Mouse (Mus musculus): ENCODE results near the gene Ndufb8. TPM values are rescaled to one million over a fixed set of nuclear protein-coding genes. Genes with fewer than 3 reads are reported as not detected.

Ndufb8 gene
- polyA plus RNA-seq, 1 experiment from 2014 or later: 452 TPM

DNA sequence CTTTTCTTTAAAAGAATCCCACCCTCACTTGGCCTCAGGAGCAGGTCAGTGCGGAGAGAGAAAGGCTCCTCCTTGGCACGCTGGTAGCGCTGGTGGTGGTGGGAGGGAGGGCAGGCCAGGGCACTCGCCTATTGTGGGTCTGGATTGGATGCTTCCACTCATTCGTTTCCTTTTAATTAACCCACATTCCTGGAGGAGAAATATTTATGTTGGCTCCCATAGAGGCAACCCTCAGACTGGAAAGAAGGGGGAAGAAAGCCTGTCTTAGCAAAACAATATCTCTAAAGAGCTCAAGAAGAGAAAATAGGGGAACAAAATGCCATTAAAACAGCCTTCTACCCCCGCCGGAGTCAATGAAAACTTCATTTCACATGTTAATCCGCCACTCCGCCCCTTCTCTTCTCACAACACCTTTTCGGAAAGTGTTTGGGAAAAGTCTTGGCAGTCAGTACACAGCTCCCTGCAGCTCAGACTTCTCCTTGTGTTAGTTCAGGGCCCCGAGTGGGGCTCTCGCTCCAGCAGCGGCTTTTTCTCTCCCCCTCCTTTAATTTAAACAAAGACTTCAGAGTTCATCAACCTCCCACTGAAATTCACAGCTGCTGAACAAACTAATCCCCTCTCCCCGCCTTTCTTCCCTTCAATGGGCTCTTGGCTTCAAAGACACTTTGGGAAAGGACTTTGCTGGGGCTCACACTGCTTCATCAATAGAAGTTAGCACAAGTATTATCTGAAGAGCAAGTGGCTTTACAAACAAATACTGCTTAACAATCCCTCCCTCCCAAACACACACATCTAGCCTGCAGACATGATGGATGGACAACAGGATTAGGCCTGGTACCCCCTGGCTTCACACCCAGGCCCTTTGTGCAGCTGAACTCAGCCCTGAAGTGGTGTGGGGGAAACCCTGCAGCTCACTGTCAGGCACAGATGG is 40.5 kb downstream of the Ndufb8 start:
- Histone ChIP-seq H3K4me3 (replicated peaks; ENCODE audit: low read length) (no peak overlapping the region), H3K9ac (replicated peaks; ENCODE audit: low read depth, low read length) (no peak overlapping the region), H3K4me1 (replicated peaks; ENCODE audit: control insufficient read depth, insufficient read depth, low read length) (peaks cover 15% of the 10 kb centered on the region), H3K4me2 (ENCODE audit: low read length) (no peak overlapping the region), H3K9me3 (ENCODE audit: control insufficient read depth, low read length) (no peaks in the 10 kb centered on the region), H3K36me3 (ENCODE audit: control insufficient read depth, insufficient read depth) (no peaks in the 10 kb centered on the region), H3K27ac (ENCODE audit: low read length) (no peak overlapping the region), H3K27me3 (replicated peaks; ENCODE audit: control insufficient read depth, insufficient read depth, low read length) (peaks cover 92% of the 10 kb centered on the region)
- under 1% methylated on average over 14 of the region's 14 CpGs for whole genome bisulfite sequencing
- peak; percentile 87 for ATAC-seq

DNA sequence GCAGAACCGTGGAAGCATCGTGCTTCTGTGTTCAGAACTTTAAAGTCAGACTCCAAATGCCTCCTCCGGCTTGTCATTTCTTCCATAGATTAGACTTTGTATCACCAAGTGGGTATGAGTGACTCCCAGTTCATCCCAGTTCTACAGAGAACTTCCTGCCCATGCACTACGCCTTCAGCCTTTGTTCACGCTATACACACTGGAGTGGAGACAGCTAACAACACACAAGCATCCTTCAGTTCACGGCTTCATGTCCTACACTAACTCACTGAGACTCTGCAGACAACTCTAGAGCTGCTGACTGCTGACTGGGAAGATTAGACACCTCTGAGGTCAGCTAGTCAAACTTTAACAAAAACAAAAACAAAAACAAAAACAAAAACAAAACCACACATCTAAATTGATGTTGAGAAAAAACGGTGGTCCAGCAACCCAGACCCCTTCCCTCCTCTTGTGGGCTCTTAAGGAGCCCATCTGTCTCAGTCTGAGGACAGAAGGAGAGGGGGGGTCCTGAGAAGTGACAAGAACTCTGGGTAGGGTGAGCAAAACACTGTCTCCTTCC is 41.2 kb downstream of the Ndufb8 start:
- Histone ChIP-seq H3K4me1 (replicated peaks; ENCODE audit: control insufficient read depth, insufficient read depth, low read length) (peaks cover 15% of the 10 kb centered on the region), H3K27ac (ENCODE audit: low read length) (no peak overlapping the region), H3K9ac (replicated peaks; ENCODE audit: low read depth, low read length) (no peak overlapping the region), H3K9me3 (ENCODE audit: control insufficient read depth, low read length) (no peaks in the 10 kb centered on the region), H3K4me2 (ENCODE audit: low read length) (no peak overlapping the region), H3K36me3 (ENCODE audit: control insufficient read depth, insufficient read depth) (no peaks in the 10 kb centered on the region), H3K27me3 (replicated peaks; ENCODE audit: control insufficient read depth, insufficient read depth, low read length) (peaks cover 90% of the 10 kb centered on the region), H3K4me3 (replicated peaks; ENCODE audit: low read length) (no peak overlapping the region)
- WGBS: 7% methylated on average over 7 of the region's 7 CpGs
- ATAC-seq: no peak

DNA sequence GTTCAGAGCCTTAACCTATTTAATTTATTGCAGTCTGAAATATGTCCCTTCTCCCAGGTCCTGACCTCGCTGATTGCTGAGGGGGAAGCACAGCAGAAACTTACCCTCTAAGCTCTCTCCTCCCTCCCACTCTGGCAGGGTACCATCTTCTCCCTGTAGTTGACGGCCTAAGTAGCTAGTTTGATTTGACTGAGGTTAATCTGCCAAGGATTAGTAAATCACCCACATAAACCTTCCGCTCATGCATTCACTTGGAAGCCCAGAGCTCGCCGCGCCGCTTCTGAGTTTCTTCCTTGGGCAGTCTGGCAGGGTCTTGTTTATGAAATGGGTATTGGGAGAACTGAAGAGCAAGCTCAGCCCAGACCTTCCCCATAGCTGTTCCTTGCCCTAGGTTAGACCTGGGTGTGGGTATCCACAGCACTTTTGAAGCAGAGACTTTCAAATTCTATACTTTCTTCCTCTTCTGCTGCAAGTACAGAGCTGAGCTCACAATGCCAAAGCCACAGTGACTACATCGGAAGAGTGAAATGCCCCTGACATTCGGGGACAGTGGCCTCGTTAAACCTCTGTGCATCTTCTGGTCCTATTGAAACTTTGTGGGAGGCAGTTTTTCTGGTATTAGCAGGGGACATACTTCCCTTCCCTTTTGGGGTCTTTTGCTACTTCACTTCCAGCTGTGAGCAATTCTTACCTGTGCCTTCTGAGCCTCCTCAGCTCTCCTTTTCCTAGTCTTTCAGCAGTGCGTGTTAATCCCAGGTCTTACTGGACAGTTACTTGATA is 42.0 kb downstream of the Ndufb8 start:
- H3K4me3 ChIP-seq (replicated peaks; ENCODE audit: low read length): no peak overlapping the region
- H3K4me1 ChIP-seq (replicated peaks; ENCODE audit: control insufficient read depth, insufficient read depth, low read length): peaks cover 15% of the 10 kb centered on the region
- no peak overlapping the region for H3K9ac ChIP-seq (replicated peaks; ENCODE audit: low read depth, low read length)
- peaks cover 88% of the 10 kb centered on the region for H3K27me3 ChIP-seq (replicated peaks; ENCODE audit: control insufficient read depth, insufficient read depth, low read length)
- no peak for ATAC-seq
- no peak overlapping the region for H3K4me2 ChIP-seq (ENCODE audit: low read length)
- no peaks in the 10 kb centered on the region for H3K36me3 ChIP-seq (ENCODE audit: control insufficient read depth, insufficient read depth)
- H3K9me3 ChIP-seq (ENCODE audit: control insufficient read depth, low read length): no peaks in the 10 kb centered on the region
- no peak overlapping the region for H3K27ac ChIP-seq (ENCODE audit: low read length)
- WGBS: 5% methylated on average over 11 of the region's 11 CpGs

DNA sequence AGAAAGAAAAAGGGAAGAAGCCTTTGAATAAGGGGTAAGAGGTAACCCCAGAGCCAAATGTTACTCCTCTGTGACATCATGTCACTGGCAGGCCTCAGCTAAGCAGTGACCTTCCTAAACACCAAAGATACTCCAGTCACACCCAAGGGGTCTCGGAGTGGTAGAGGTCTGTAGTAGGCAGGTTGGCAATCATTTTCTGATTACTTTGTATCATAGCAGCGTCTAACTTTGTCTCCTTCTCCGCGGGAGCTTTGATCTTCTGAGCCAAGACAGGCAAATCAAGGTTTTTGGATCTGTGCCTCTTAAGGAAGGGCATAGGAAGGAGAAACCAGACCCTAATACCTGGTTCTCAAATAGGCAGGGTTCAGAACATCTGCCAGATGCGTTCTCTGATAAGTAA is 42.6 kb downstream of the Ndufb8 start:
- Histone ChIP-seq H3K27me3 (replicated peaks; ENCODE audit: control insufficient read depth, insufficient read depth, low read length) (peaks cover 85% of the 10 kb centered on the region), H3K4me1 (replicated peaks; ENCODE audit: control insufficient read depth, insufficient read depth, low read length) (peaks cover 15% of the 10 kb centered on the region), H3K4me3 (replicated peaks; ENCODE audit: low read length) (no peak overlapping the region), H3K9ac (replicated peaks; ENCODE audit: low read depth, low read length) (no peak overlapping the region), H3K36me3 (ENCODE audit: control insufficient read depth, insufficient read depth) (no peaks in the 10 kb centered on the region), H3K4me2 (ENCODE audit: low read length) (no peak overlapping the region), H3K9me3 (ENCODE audit: control insufficient read depth, low read length) (no peaks in the 10 kb centered on the region), H3K27ac (ENCODE audit: low read length) (no peak overlapping the region)
- no peak for ATAC-seq
- WGBS: 17% methylated on average over 5 of the region's 5 CpGs

DNA sequence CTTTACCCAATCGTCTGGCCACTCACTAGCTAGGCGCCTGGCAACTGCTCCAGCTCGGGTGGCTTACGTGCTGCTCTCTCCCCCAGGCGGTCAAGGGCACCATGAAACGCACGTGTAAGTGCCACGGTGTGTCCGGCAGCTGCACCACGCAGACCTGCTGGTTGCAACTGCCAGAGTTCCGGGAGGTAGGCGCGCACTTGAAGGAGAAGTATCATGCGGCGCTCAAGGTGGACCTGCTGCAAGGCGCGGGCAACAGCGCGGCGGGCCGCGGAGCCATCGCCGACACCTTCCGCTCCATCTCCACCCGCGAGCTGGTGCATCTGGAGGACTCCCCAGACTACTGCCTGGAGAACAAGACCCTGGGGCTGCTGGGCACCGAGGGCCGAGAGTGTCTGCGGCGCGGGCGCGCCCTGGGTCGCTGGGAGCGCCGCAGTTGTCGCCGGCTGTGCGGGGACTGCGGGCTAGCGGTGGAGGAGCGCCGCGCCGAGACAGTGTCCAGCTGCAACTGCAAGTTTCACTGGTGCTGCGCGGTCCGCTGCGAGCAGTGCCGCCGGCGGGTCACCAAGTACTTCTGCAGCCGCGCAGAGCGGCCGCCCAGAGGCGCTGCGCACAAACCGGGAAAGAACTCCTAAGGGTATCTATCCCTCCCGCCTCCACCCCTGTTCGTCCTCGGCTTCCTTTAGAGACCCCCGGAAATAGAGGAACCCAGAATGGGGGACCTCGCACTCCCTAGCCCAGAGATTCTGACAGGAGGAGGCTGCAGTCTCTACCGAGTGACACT is 43.6 kb downstream of the Ndufb8 start:
- no peaks in the 10 kb centered on the region for H3K36me3 ChIP-seq (ENCODE audit: control insufficient read depth, insufficient read depth)
- H3K9ac ChIP-seq (replicated peaks; ENCODE audit: low read depth, low read length): peak overlapping the region; percentile 35
- H3K27ac ChIP-seq (ENCODE audit: low read length): no peak overlapping the region
- peak overlapping the region; percentile 56 for H3K4me2 ChIP-seq (ENCODE audit: low read length)
- ATAC-seq: no peak
- H3K4me3 ChIP-seq (replicated peaks; ENCODE audit: low read length): peak overlapping the region; percentile 41
- H3K27me3 ChIP-seq (replicated peaks; ENCODE audit: control insufficient read depth, insufficient read depth, low read length): peaks cover 84% of the 10 kb centered on the region
- under 1% methylated on average over 66 of the region's 66 CpGs for WGBS
- H3K4me1 ChIP-seq (replicated peaks; ENCODE audit: control insufficient read depth, insufficient read depth, low read length): peaks cover 15% of the 10 kb centered on the region
- H3K9me3 ChIP-seq (ENCODE audit: control insufficient read depth, low read length): no peaks in the 10 kb centered on the region

DNA sequence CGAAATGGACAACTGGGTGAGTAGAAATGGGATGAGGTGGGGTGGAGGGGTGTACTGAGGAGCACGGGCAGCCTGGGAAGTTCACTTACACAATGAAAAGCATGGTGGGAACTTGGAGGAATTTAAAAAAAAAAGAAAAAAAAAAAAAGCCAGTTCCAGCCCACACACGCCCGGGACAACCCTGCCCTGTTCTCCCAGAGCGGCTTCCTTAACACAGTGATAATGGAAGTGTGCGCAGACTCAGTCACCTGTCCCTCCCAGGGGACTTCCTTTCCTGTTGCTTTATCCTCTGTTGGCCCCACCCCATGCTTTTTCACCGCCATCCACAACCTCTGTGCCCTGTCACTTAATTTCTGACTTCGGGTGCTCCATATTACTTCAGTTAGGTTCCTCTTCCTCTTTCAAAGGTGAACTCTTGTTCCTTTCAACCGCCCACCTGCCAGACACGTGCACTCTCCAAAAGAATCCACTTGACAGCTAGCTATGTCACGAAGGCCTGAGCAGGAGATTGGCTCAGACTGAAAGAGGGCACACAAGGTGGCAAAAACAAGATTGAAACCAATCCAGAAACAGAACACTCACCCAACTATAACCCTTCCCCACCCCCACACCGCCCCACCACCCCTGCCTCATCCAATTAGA is 44.6 kb downstream of the Ndufb8 start:
- WGBS: 7% methylated on average over 12 of the region's 12 CpGs
- H3K4me3 ChIP-seq (replicated peaks; ENCODE audit: low read length): no peak overlapping the region

DNA sequence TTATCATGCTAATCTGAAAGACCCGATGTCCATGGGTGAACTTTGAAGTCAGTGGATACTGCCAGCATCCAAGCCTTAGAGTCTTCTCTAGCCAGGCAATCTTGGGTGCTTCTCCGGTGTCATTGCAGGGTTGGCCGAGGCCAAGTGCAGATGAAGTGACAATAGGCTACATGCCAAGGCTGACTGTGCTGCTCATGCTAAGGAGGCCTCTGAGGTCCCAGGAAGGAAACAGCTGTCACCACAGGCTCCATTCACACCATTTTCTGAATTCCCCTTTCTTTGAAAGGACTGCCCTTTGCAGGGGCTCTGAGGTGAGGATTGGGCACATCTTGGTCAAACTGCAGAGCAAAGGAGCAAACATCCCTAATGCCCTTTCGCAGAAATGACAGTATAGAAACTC is 52.5 kb downstream of the Ndufb8 start:
- Histone ChIP-seq H3K4me2 (ENCODE audit: low read length) (no peak overlapping the region), H3K4me1 (replicated peaks; ENCODE audit: control insufficient read depth, insufficient read depth, low read length) (no peaks in the 10 kb centered on the region), H3K9ac (replicated peaks; ENCODE audit: low read depth, low read length) (no peak overlapping the region), H3K27me3 (replicated peaks; ENCODE audit: control insufficient read depth, insufficient read depth, low read length) (peaks cover 66% of the 10 kb centered on the region), H3K36me3 (ENCODE audit: control insufficient read depth, insufficient read depth) (no peaks in the 10 kb centered on the region), H3K4me3 (replicated peaks; ENCODE audit: low read length) (no peak overlapping the region), H3K27ac (ENCODE audit: low read length) (no peak overlapping the region), H3K9me3 (ENCODE audit: control insufficient read depth, low read length) (no peaks in the 10 kb centered on the region)
- WGBS: 81% methylated on average over 4 of the region's 4 CpGs
- ATAC-seq: no peak

More for the DNA sequence above, 44.6 kb downstream of the Ndufb8 start:
- Histone ChIP-seq H3K27me3 (replicated peaks; ENCODE audit: control insufficient read depth, insufficient read depth, low read length) (peaks cover 80% of the 10 kb centered on the region), H3K4me1 (replicated peaks; ENCODE audit: control insufficient read depth, insufficient read depth, low read length) (peaks cover 15% of the 10 kb centered on the region), H3K27ac (ENCODE audit: low read length) (no peak overlapping the region), H3K9me3 (ENCODE audit: control insufficient read depth, low read length) (no peaks in the 10 kb centered on the region), H3K4me2 (ENCODE audit: low read length) (no peak overlapping the region), H3K9ac (replicated peaks; ENCODE audit: low read depth, low read length) (no peak overlapping the region), H3K36me3 (ENCODE audit: control insufficient read depth, insufficient read depth) (no peaks in the 10 kb centered on the region)
- ATAC-seq: no peak

DNA sequence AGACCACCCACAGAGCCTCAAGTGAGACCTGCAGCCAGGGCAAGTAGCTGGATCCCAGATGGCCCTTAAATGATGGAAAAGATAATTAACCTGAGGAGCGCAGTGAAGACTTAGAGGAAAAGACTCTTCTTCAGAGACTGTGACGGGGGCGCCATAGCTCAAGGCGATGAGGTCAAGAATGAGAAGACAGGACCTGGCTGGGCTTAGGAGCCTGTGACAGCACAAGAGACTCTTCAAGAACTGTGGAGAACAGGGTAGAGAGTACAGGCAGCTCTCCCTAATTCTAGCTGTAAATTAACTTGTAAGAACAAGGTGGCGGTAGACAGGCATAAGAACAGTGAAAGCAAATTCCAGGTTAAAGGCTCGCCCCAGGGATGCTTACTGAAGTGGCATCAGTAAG is 53.3 kb downstream of the Ndufb8 start:
- 81% methylated on average over 6 of the region's 6 CpGs for WGBS
- Histone ChIP-seq H3K4me2 (ENCODE audit: low read length) (no peak overlapping the region), H3K27me3 (replicated peaks; ENCODE audit: control insufficient read depth, insufficient read depth, low read length) (peaks cover 65% of the 10 kb centered on the region), H3K4me3 (replicated peaks; ENCODE audit: low read length) (no peak overlapping the region), H3K9ac (replicated peaks; ENCODE audit: low read depth, low read length) (no peak overlapping the region), H3K4me1 (replicated peaks; ENCODE audit: control insufficient read depth, insufficient read depth, low read length) (no peaks in the 10 kb centered on the region), H3K9me3 (ENCODE audit: control insufficient read depth, low read length) (no peaks in the 10 kb centered on the region), H3K27ac (ENCODE audit: low read length) (no peak overlapping the region), H3K36me3 (ENCODE audit: control insufficient read depth, insufficient read depth) (no peaks in the 10 kb centered on the region)
- no peak for ATAC-seq

Data from forebrain, embryonic 16.5 days (tissue).